Mouse (Mus musculus): ENCODE results near the gene Hacd2. TPM values are rescaled to one million over a fixed set of nuclear protein-coding genes. Genes with fewer than 3 reads are reported as not detected.

The Hacd2 gene
- total RNA-seq, 2 experiments from 2014 or later, result 30.4 to 35.9 TPM

- DNase-seq (ENCODE audit: low spot score in 2 of 2), result no peak
Measured at GRCm38 (mm10) chr16:35006251-35006650, 16.0 kb upstream of the Hacd2 start.

- no peak for DNase-seq (ENCODE audit: low spot score in 2 of 2)
Measured at GRCm38 (mm10) chr16:35007361-35007760, 14.9 kb upstream of the Hacd2 start.

- no peak for DNase-seq (ENCODE audit: low spot score in 2 of 2)
Measured at GRCm38 (mm10) chr16:35008447-35008846, 13.8 kb upstream of the Hacd2 start.

- no peak for DNase-seq (ENCODE audit: low spot score in 2 of 2)
Measured at GRCm38 (mm10) chr16:35013501-35013900, 8.7 kb upstream of the Hacd2 start.

GRCm38 (mm10) chr16:35016491-35016890 lies 5.7 kb upstream of the Hacd2 start:
- DNase-seq (ENCODE audit: low spot score in 2 of 2), result no peak

- DNase-seq (ENCODE audit: low spot score in 2 of 2), result no peak
Measured at GRCm38 (mm10) chr16:35018470-35018974, 3.7 kb upstream of the Hacd2 start.

GRCm38 (mm10) chr16:35021903-35022241 lies 356 bp upstream of the Hacd2 start:
- no peak for DNase-seq (ENCODE audit: low spot score in 2 of 2)

GRCm38 (mm10) chr16:35023138-35023735 lies 1.0 kb downstream of the Hacd2 start:
- DNase-seq (ENCODE audit: low spot score in 2 of 2), result no peak

- no peak for DNase-seq (ENCODE audit: low spot score in 2 of 2)
Measured at GRCm38 (mm10) chr16:35024300-35024699, 2.1 kb downstream of the Hacd2 start.

- no peak for DNase-seq (ENCODE audit: low spot score in 2 of 2)
Measured at GRCm38 (mm10) chr16:35025347-35025746, 3.1 kb downstream of the Hacd2 start.

- no peak for DNase-seq (ENCODE audit: low spot score in 2 of 2)
Measured at GRCm38 (mm10) chr16:35033241-35033640, 11.0 kb downstream of the Hacd2 start.

- no peak for DNase-seq (ENCODE audit: low spot score in 2 of 2)
Measured at GRCm38 (mm10) chr16:35033809-35034577, 11.8 kb downstream of the Hacd2 start.

GRCm38 (mm10) chr16:35034971-35035370 lies 12.7 kb downstream of the Hacd2 start:
- DNase-seq (ENCODE audit: low spot score in 2 of 2), result no peak

- DNase-seq (ENCODE audit: low spot score in 2 of 2), result no peak
Measured at GRCm38 (mm10) chr16:35036754-35037153, 14.5 kb downstream of the Hacd2 start.

GRCm38 (mm10) chr16:35038343-35039057 lies 16.3 kb downstream of the Hacd2 start:
- no peak for DNase-seq (ENCODE audit: low spot score in 2 of 2)

- no peak for DNase-seq (ENCODE audit: low spot score in 2 of 2)
Measured at GRCm38 (mm10) chr16:35040154-35040553, 17.9 kb downstream of the Hacd2 start.

- DNase-seq (ENCODE audit: low spot score in 2 of 2), result no peak
Measured at GRCm38 (mm10) chr16:35041001-35041400, 18.8 kb downstream of the Hacd2 start.

GRCm38 (mm10) chr16:35046081-35046775 lies 24.0 kb downstream of the Hacd2 start:
- DNase-seq (ENCODE audit: low spot score in 2 of 2), result no peak

- no peak for DNase-seq (ENCODE audit: low spot score in 2 of 2)
Measured at GRCm38 (mm10) chr16:35047272-35047969, 25.2 kb downstream of the Hacd2 start.

GRCm38 (mm10) chr16:35051066-35051465 lies 28.8 kb downstream of the Hacd2 start:
- no peak for DNase-seq (ENCODE audit: low spot score in 2 of 2)

- DNase-seq (ENCODE audit: low spot score in 2 of 2), result no peak
Measured at GRCm38 (mm10) chr16:35052191-35052590, 30.0 kb downstream of the Hacd2 start.
